Comparison of ENCODE assay signal across 8 mouse cellular contexts in genomic region chr14:52810275-52811127, GRCm38 (mm10).
DNase-seq lines count a peak whose midpoint lies in the region; ATAC-seq and TF ChIP-seq lines count a peak whose summit lies in the region.
"Not testable (repeated sequence)": the region's sequence is repeated elsewhere in the genome, so short reads cannot be mapped to it uniquely, and the experiment has no call there.

No protein-coding gene starts in this region.

- not testable (repeated sequence) for H3K27ac ChIP-seq in thymus, adult 2 months (ENCODE audit: control insufficient read depth, insufficient read depth, low read length)

- peak; percentile 4 to 19 for DNase-seq in cerebellum, postnatal 36 days
- peak; percentile 13 for DNase-seq in gastrocnemius, postnatal 14 days
- peak; percentile 62 to 63 for DNase-seq in layer of hippocampus, postnatal 10 days (ENCODE audit: low spot score in 2 of 2)
- DNase-seq in lung, postnatal 10 days: peak; percentile 56
- peak; percentile 16 for DNase-seq in ovary, postnatal 36 days (ENCODE audit: low spot score)
- peak; percentile 82 for DNase-seq in thymus, adult 2 months

- ATAC-seq in activated CD4-positive, CD25-positive, alpha-beta regulatory T cell, adult 4 months: peak; percentile 49
- ATAC-seq in inflammation-experienced regulatory T-cells, adult 6 months: peak; percentile 63

- H3K27me3 ChIP-seq in thymus, adult 2 months (ENCODE audit: control insufficient read depth, insufficient read depth, low read length): not testable (repeated sequence)

- not testable (repeated sequence) for TF ChIP-seq POLR2A in thymus, adult 2 months (IDR thresholded peaks at IDR 0.05; ENCODE audit: control insufficient read depth, extremely low read depth, insufficient read depth, low read length, poor library complexity)

- not testable (repeated sequence) for H3K4me1 ChIP-seq in thymus, adult 2 months (replicated peaks; ENCODE audit: control insufficient read depth, insufficient read depth, low read length)

- 63% methylated on average over 8 of the region's 8 CpGs for WGBS in thymus, adult 2 months

- intact Hi-C loops in gastrocnemius, postnatal 14 days (cut with DNase I; ENCODE audit: low total_unique reads): not testable (repeated sequence)

- H3K36me3 ChIP-seq in thymus, adult 2 months (ENCODE audit: control insufficient read depth, insufficient read depth, low read length): not testable (repeated sequence)

- not testable (repeated sequence) for TF ChIP-seq CTCF in thymus, adult 2 months (IDR thresholded peaks at IDR 0.05; ENCODE audit: borderline replicate concordance, control insufficient read depth, extremely low read depth, insufficient read depth, low read length, poor library complexity)

- H3K4me3 ChIP-seq in thymus, adult 2 months (ENCODE audit: control insufficient read depth, insufficient read depth, low read length): not testable (repeated sequence)

Comparison
In these comparisons a context has a peak if more than half of its experiments do, and no peak if none do; other contexts are left out.
1. DNase-seq: peak in every context shown above with its lines; median percentile 82 in thymus, adult 2 months; 62 in layer of hippocampus, postnatal 10 days; 56 in lung, postnatal 10 days; 16 in ovary, postnatal 36 days; 13 in gastrocnemius, postnatal 14 days; 12 in cerebellum, postnatal 36 days.